In the genomic region with DNA sequence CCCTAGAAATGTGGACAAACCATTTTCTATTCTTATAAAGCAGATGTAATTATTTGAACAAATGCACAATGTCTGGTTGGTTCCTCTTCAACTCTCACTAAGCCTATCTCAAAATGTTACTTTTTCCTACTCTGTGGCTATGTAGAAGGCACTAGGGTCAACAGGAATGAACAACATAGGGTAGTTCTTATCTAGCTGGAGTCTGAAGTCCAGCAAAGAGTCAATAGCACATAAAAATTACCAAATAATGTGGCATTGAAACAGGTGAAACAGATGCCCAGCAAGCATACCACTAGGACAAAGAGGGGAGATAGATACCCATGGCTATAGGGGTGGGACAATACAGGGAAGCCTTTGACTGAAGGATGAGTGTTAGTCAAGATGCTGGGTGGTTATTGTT, we compare ENCODE assay signal across 28 mouse cellular contexts. TPM values are rescaled to one million over a fixed set of nuclear protein-coding genes. Genes with fewer than 3 reads are reported as not detected.
A peak's percentile ranks its signal among the peaks of the same experiment; 100 is the strongest.
DNase-seq lines count a peak whose midpoint lies in the region; ATAC-seq and TF ChIP-seq lines count a peak whose summit lies in the region.
"Had no signal": no experiment of that assay in that cellular context is flagged by ENCODE, and none has a peak within 500 bp of the region (broad histone marks: within the 10 kb centered on the region; RNA-seq: fewer than 3 reads in every experiment).

No protein-coding gene starts in this region.

- H3K36me3 ChIP-seq in liver, adult 2 months (ENCODE audit: control insufficient read depth, insufficient read depth, low read length): no peaks in the 10 kb centered on the region
- H3K36me3 ChIP-seq in liver, embryonic 11.5 days (ENCODE audit: control insufficient read depth, insufficient read depth, low read length): no peaks in the 10 kb centered on the region
- no peaks in the 10 kb centered on the region for H3K36me3 ChIP-seq in intestine, postnatal 0 days (ENCODE audit: control insufficient read depth, insufficient read depth)
- H3K36me3 ChIP-seq in liver, embryonic 16.5 days (ENCODE audit: control insufficient read depth, insufficient read depth): no peaks in the 10 kb centered on the region
- H3K36me3 ChIP-seq in stomach, postnatal 0 days (ENCODE audit: control insufficient read depth, insufficient read depth, low read length): no peaks in the 10 kb centered on the region
- H3K36me3 ChIP-seq: forebrain, embryonic 15.5 days; hindbrain, embryonic 12.5 days; midbrain, embryonic 15.5 days had no signal

- no peaks in the 10 kb centered on the region for H3K9me3 ChIP-seq in liver, embryonic 11.5 days (ENCODE audit: control insufficient read depth, low read length)
- no peaks in the 10 kb centered on the region for H3K9me3 ChIP-seq in intestine, postnatal 0 days (ENCODE audit: control insufficient read depth)
- no peaks in the 10 kb centered on the region for H3K9me3 ChIP-seq in liver, embryonic 16.5 days (replicated peaks; ENCODE audit: control insufficient read depth, low read length)
- no peaks in the 10 kb centered on the region for H3K9me3 ChIP-seq in stomach, postnatal 0 days (ENCODE audit: control insufficient read depth, low read length)
- H3K9me3 ChIP-seq: heart, embryonic 15.5 days; hindbrain, embryonic 12.5 days had no signal

- no peak for TF ChIP-seq CTCF in liver, adult 2 months (IDR thresholded peaks at IDR 0.05; ENCODE audit: low read depth, low read length)
- TF ChIP-seq CTCF in intestine, postnatal 0 days (IDR thresholded peaks at IDR 0.05; ENCODE audit: low read depth): no peak
- TF ChIP-seq CTCF in stomach, postnatal 0 days (IDR thresholded peaks at IDR 0.05; ENCODE audit: low read depth): no peak

- no peak for TF ChIP-seq EP300 in stomach, postnatal 0 days (optimal IDR thresholded peaks at IDR 0.05)

- H3K79me2 ChIP-seq in liver, adult 2 months (ENCODE audit: control insufficient read depth, insufficient read depth, low read length): peaks cover 8% of the 10 kb centered on the region

- TF ChIP-seq POLR2A in liver, adult 2 months (IDR thresholded peaks at IDR 0.05; ENCODE audit: extremely low read depth, insufficient read depth, low read length): no peak

- no peaks in the 10 kb centered on the region for H3K27me3 ChIP-seq in liver, adult 2 months (ENCODE audit: control insufficient read depth, insufficient read depth, low read length)
- H3K27me3 ChIP-seq in liver, embryonic 11.5 days (replicated peaks; ENCODE audit: control insufficient read depth, insufficient read depth, low read length): no peaks in the 10 kb centered on the region
- no peaks in the 10 kb centered on the region for H3K27me3 ChIP-seq in intestine, postnatal 0 days (replicated peaks; ENCODE audit: control insufficient read depth, insufficient read depth, low read length)
- H3K27me3 ChIP-seq in liver, embryonic 16.5 days (ENCODE audit: control insufficient read depth, insufficient read depth, low read depth, low read length): no peaks in the 10 kb centered on the region
- no peaks in the 10 kb centered on the region for H3K27me3 ChIP-seq in stomach, postnatal 0 days (ENCODE audit: control insufficient read depth, insufficient read depth, low read length)
- H3K27me3 ChIP-seq: heart, embryonic 15.5 days; limb, embryonic 13.5 days had no signal

- DNase-seq in liver, adult 2 months (ENCODE audit: extremely low read depth, low read depth, low spot score): peak; percentile 92
- no peak for DNase-seq in liver, embryonic 11.5 days (ENCODE audit: low spot score)
- DNase-seq in stomach, postnatal 0 days (ENCODE audit: low spot score): no peak
- DNase-seq in frontal cortex, adult 2 months (ENCODE audit: extremely low spot score in 1 of 2, low spot score in 1 of 2): no peak
- no peak for DNase-seq in kidney, postnatal 36 days
- DNase-seq: adrenal gland, adult 2 months; adrenal gland, postnatal 36 days; B cell, adult 2 months; cerebellum, adult 9-10 months; cerebellum, postnatal 36 days; kidney, adult 18-20 months; lung, embryonic 14.5 days; lung, postnatal 14 days; right cerebral cortex, postnatal 25 days; spleen, adult 18-20 months; thymus, postnatal 4 days had no signal

- no peak for ATAC-seq in liver, embryonic 11.5 days (replicated peaks; ENCODE audit: low FRiP score)
- ATAC-seq in intestine, postnatal 0 days: 0 out of 2 replicates have a peak, but pooled peaks have one; percentile 18
- peak; percentile 35; the same call in 1 of the 2 replicates for ATAC-seq in liver, embryonic 16.5 days (ENCODE audit: low read depth)
- 0 out of 2 replicates have a peak, but pooled peaks have one; percentile 5 for ATAC-seq in stomach, postnatal 0 days (ENCODE audit: low FRiP score, low TSS enrichment)
- ATAC-seq: activated CD4-positive, CD25-positive, alpha-beta regulatory T cell, adult 4 months; forebrain, embryonic 15.5 days; midbrain, embryonic 15.5 days had no signal

- H3K27ac ChIP-seq in liver, adult 2 months (replicated peaks; ENCODE audit: insufficient read depth, low read depth, low read length): peak overlapping the region; percentile 100
- H3K27ac ChIP-seq in liver, embryonic 11.5 days (ENCODE audit: low read depth, low read length): no peak overlapping the region
- H3K27ac ChIP-seq in intestine, postnatal 0 days (ENCODE audit: low read depth, low read length): no peak overlapping the region
- peak overlapping the region; percentile 55 for H3K27ac ChIP-seq in liver, embryonic 16.5 days (ENCODE audit: low read length)
- no peak overlapping the region for H3K27ac ChIP-seq in stomach, postnatal 0 days (replicated peaks)
- H3K27ac ChIP-seq: forebrain, embryonic 15.5 days; heart, embryonic 10.5 days; heart, embryonic 15.5 days; hindbrain, embryonic 12.5 days; kidney, postnatal 0 days; left cerebral cortex, adult 2 months; limb, embryonic 13.5 days; midbrain, embryonic 10.5 days; midbrain, embryonic 15.5 days had no signal

- H3K4me1 ChIP-seq in liver, adult 2 months (ENCODE audit: control insufficient read depth, insufficient read depth, low read length): peaks cover 17% of the 10 kb centered on the region
- H3K4me1 ChIP-seq in liver, embryonic 11.5 days (replicated peaks; ENCODE audit: control insufficient read depth, insufficient read depth, low read length): no peaks in the 10 kb centered on the region
- H3K4me1 ChIP-seq in intestine, postnatal 0 days (replicated peaks; ENCODE audit: control insufficient read depth, insufficient read depth, low read length): peaks cover 4% of the 10 kb centered on the region; the same call in 1 of the 2 replicates
- H3K4me1 ChIP-seq in liver, embryonic 16.5 days (ENCODE audit: control insufficient read depth, low read depth, low read length): no peaks in the 10 kb centered on the region; the same call in 1 of the 2 replicates
- H3K4me1 ChIP-seq in stomach, postnatal 0 days (replicated peaks; ENCODE audit: control insufficient read depth, insufficient read depth): no peaks in the 10 kb centered on the region

- H3K4me2 ChIP-seq in liver, embryonic 11.5 days: no peak overlapping the region
- H3K4me2 ChIP-seq in intestine, postnatal 0 days (replicated peaks; ENCODE audit: low read depth): peak overlapping the region; percentile 84
- H3K4me2 ChIP-seq in liver, embryonic 16.5 days (ENCODE audit: low read depth, low read length): peak overlapping the region; percentile 68
- 0 out of 2 replicates have a peak overlapping the region, but pooled peaks have one; percentile 88 for H3K4me2 ChIP-seq in stomach, postnatal 0 days (replicated peaks; ENCODE audit: low read depth)
- H3K4me2 ChIP-seq: forebrain, embryonic 15.5 days; hindbrain, embryonic 12.5 days; midbrain, embryonic 15.5 days had no signal

- peak overlapping the region; percentile 93; the same call in 1 of the 2 replicates for H3K4me3 ChIP-seq in liver, adult 2 months (ENCODE audit: insufficient read depth, low read depth, low read length)
- H3K4me3 ChIP-seq in liver, embryonic 11.5 days (ENCODE audit: low read depth, low read length): no peak overlapping the region
- no peak overlapping the region; the same call in 1 of the 2 replicates for H3K4me3 ChIP-seq in intestine, postnatal 0 days (ENCODE audit: low read depth, low read length)
- no peak overlapping the region; the same call in 1 of the 2 replicates for H3K4me3 ChIP-seq in liver, embryonic 16.5 days (ENCODE audit: low read depth, low read length)
- no peak overlapping the region for H3K4me3 ChIP-seq in stomach, postnatal 0 days (ENCODE audit: low read depth, low read length)
- H3K4me3 ChIP-seq: forebrain, embryonic 15.5 days; hindbrain, embryonic 12.5 days; left cerebral cortex, adult 2 months; limb, embryonic 13.5 days; midbrain, embryonic 10.5 days; midbrain, embryonic 15.5 days had no signal

- H3K9ac ChIP-seq in liver, adult 2 months (ENCODE audit: low read depth, low read length): peak overlapping the region; percentile 84
- H3K9ac ChIP-seq in liver, embryonic 11.5 days (ENCODE audit: low read depth, low read length): no peak overlapping the region
- no peak overlapping the region for H3K9ac ChIP-seq in intestine, postnatal 0 days (ENCODE audit: low read depth, low read length)
- H3K9ac ChIP-seq in liver, embryonic 16.5 days (ENCODE audit: low read depth, low read length): no peak overlapping the region
- H3K9ac ChIP-seq in stomach, postnatal 0 days (ENCODE audit: low read length): no peak overlapping the region
- H3K9ac ChIP-seq: forebrain, embryonic 15.5 days; heart, embryonic 15.5 days; hindbrain, embryonic 12.5 days; limb, embryonic 13.5 days; lung, embryonic 14.5 days; midbrain, embryonic 15.5 days had no signal

RNA-seq across cellular contexts. Expression of gene Ggact, which starts 2.3 kb away (rescaled TPM):
- total RNA-seq in liver, adult 2 months (2014; rRNA removed): 122 and 144 TPM in 2 replicates
- polyA plus RNA-seq in liver, adult 2 months (2012; rRNA removed): 187 and 252 TPM in 2 replicates
- polyA plus RNA-seq in liver, embryonic 11.5 days (2014; fragmentation: Nextera tagmentation; extraction: Ambion mirVana): 16.9 and 18.8 TPM in 2 replicates
- polyA plus RNA-seq in intestine, postnatal 0 days (2015; fragmentation: Nextera tagmentation; extraction: Ambion mirVana): 59.5 and 64.1 TPM in 2 replicates
- 17.7 and 18.6 TPM in 2 replicates for polyA plus RNA-seq in liver, embryonic 16.5 days (2015; fragmentation: Nextera tagmentation; extraction: Ambion mirVana)
- 54.3 and 59.3 TPM in 2 replicates for polyA plus RNA-seq in stomach, postnatal 0 days (2015; fragmentation: Nextera tagmentation; extraction: Ambion mirVana)
- polyA plus RNA-seq in frontal cortex, adult 2 months (2012; rRNA removed): 53.7 and 58.8 TPM in 2 replicates

Comparison
In these comparisons a context has a peak if more than half of its experiments do, and no peak if none do; other contexts are left out.
1. H3K27ac ChIP-seq: peak in liver, adult 2 months (single experiment) and liver, embryonic 16.5 days (single experiment); none in liver, embryonic 11.5 days (single experiment), intestine, postnatal 0 days (single experiment) and stomach, postnatal 0 days (single experiment).